Mouse (Mus musculus) bone marrow macrophage, adult 2 months (primary cell): ENCODE measurements around the gene Pafah1b3. TPM values are rescaled to one million over a fixed set of nuclear protein-coding genes. Genes with fewer than 3 reads are reported as not detected.
A peak's percentile ranks its signal among the peaks of the same experiment; 100 is the strongest.
"Not testable (repeated sequence)": the region's sequence is repeated elsewhere in the genome, so short reads cannot be mapped to it uniquely, and the experiment has no call there.

ENCODE experiments used
- H3K27ac ChIP-seq: 2 replicates; pipeline ENCODE4 v1.5.1; 2012; ENCODE audit warnings: low read depth, low read length; ENCODE audit not compliant: insufficient read depth
- H3K4me1 ChIP-seq: 2 replicates; pipeline ENCODE4 v1.6.1; 2012; ENCODE audit warnings: low read length; ENCODE audit not compliant: control insufficient read depth, insufficient read depth
- H3K4me3 ChIP-seq: 2 replicates; pipeline ENCODE4 v1.5.1; 2012; ENCODE audit warnings: mild to moderate bottlenecking, low read length, moderate library complexity; ENCODE audit not compliant: insufficient read depth
- CTCF ChIP-seq: IDR thresholded peaks from 2 replicates; pipeline ENCODE4 v1.5.1; 2012; ENCODE audit warnings: low read depth, mild to moderate bottlenecking, low read length, moderate library complexity
- POLR2A ChIP-seq: IDR thresholded peaks from 2 replicates; pipeline ENCODE4 v1.6.1; 2012; ENCODE audit warnings: mild to moderate bottlenecking, low read depth, low read length, borderline replicate concordance
- polyA plus RNA-seq: library from polyadenylated mRNA; stranded (reverse); fragments of >200 nt; gene quantifications from 2 replicates; pipeline ENCODE4 v1.2.4, GENCODE M21; 2012; ENCODE audit not compliant: missing spikeins, insufficient read depth, insufficient read length

Pafah1b3 gene
- 35.5 and 38.0 TPM in 2 replicates for polyA plus RNA-seq

DNA sequence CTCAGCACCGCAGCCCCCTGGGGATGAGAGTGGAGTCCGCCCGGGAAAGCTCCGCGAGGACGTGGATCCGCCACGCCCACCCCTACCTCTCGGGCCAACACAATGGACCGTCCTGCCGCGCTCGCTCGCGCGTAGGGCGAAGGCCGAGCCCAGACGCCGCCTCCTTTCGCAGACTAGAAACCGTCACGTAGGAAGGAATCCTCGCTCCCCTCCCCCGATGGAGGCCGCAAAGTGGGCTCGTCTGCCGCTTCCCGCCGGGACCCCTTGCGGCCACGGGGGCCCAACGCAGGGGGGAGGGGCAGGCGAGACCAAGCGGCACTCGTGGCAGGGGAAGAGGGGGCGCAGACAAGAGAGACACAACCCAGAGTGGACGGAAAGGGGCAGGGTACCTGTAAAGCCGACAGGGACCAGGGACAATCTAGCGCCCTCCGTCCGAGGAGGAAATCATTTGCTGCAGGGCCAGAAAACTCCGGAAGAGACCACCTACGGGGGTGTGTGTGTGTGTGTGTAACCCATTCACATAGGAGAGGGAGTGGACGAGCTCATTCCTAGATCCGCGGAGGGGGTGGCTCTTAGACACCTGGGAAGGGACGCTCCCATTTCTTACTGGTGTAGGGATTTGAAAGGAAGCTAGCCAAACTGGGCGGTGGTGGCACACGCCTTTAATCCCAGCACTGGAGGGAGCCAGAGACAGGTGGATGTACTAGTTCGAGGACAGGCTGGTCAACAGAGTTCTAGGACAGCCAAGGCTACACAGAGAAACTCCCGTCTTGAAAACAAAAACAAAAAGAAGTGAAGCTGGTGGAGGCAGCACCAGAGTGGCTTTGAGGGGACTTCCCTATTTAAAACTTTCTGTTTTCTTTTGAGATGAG lies at the start of gene Pafah1b3:
Gene Pafah1b3 (minus strand): TSS at position 533 of the 872 bp plus-strand sequence.
- TF ChIP-seq CTCF (no peak), POLR2A (no peak)
- H3K27ac ChIP-seq, result 0 out of 2 replicates have a peak within 1 kb of the TSS, but pooled peaks have one; percentile 23
- H3K4me1 ChIP-seq, result 0 out of 2 replicates have a peak, but pooled peaks cover 2% of the 10 kb centered on the region
- peak within 1 kb of the TSS; percentile 73 for H3K4me3 ChIP-seq

- H3K4me3 ChIP-seq, result no peak overlapping the region
- H3K4me1 ChIP-seq, result no peaks in the 10 kb centered on the region
- H3K27ac ChIP-seq, result no peak overlapping the region
- TF ChIP-seq CTCF, result no peak
- TF ChIP-seq POLR2A, result no peak
Measured at GRCm38 (mm10) chr7:25341000-25341784, 43.4 kb upstream of the Pafah1b3 start.

DNA sequence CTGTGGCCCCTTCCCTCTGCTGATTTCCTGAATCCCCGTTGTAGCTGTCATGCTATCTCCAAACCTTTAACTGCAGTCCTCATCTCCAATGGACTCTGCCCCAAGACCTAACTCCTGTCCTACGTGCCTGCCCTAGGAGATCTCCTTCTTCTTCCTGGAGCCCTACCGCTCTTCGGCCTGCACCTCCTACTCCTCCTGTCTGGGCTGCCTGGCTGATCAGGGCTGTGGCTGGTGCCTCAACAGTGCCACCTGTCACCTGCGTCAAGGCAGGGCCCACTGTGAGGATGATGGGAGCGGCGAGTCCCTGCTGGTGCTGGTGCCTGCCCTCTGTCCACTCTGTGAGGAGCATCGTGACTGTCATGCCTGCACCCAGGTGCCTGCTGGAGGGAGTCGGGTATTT lies 41.5 kb upstream of the Pafah1b3 start:
- no peak for TF ChIP-seq POLR2A
- TF ChIP-seq CTCF, result no peak
- H3K4me3 ChIP-seq, result no peak overlapping the region
- H3K27ac ChIP-seq, result no peak overlapping the region
- H3K4me1 ChIP-seq, result no peaks in the 10 kb centered on the region

DNA sequence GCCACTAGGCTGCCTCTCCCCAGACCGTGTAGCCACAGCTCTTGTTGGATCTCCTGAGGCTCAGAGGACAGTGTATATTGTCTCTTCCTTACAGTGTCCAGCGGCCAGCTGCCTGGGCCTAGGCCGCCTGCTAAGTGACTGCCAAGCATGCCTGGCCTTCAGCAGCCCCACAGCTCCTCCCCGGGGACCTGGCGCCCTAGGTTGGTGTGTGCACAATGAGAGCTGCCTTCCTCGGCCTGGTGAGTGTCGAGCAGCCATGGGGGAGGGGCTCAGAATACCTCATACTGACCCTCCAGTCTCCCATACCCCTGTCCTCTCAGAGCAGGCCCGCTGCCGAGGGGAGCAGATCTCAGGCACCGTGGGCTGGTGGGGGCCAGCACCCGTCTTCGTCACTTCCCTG lies 36.7 kb upstream of the Pafah1b3 start:
- TF ChIP-seq CTCF (no peak), POLR2A (no peak)
- Histone ChIP-seq H3K4me3 (no peak overlapping the region), H3K27ac (no peak overlapping the region)

GRCm38 (mm10) chr7:25333596-25334307 lies 36.0 kb upstream of the Pafah1b3 start:
- no peak overlapping the region for H3K27ac ChIP-seq
- H3K4me1 ChIP-seq, result no peaks in the 10 kb centered on the region
- no peak for TF ChIP-seq POLR2A
- peak; percentile 62 for TF ChIP-seq CTCF
- H3K4me3 ChIP-seq, result no peak overlapping the region

More for the DNA sequence above, 36.7 kb upstream of the Pafah1b3 start:
- H3K4me1 ChIP-seq, result no peaks in the 10 kb centered on the region

DNA sequence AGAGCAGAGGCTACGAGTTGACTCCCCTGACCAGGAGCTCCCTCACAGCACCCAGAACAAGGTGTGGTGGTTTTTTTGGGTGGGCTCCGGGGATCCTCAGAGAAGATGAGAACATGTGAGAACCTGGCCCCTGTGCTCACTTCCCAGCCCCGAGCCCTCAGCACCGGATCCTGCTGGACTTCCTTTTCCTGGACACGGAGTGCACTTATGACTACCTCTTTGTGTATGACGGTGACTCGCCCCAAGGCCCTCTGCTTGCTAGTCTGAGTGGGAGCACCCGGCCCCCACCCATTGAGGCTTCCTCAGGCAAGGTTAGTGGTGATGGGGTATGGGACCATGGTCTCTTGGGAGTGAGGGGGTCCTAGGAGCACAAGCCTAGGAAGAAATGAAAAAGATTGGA lies 28.4 kb upstream of the Pafah1b3 start:
- no peak for TF ChIP-seq POLR2A
- no peak for TF ChIP-seq CTCF
- H3K4me3 ChIP-seq, result no peak overlapping the region

DNA sequence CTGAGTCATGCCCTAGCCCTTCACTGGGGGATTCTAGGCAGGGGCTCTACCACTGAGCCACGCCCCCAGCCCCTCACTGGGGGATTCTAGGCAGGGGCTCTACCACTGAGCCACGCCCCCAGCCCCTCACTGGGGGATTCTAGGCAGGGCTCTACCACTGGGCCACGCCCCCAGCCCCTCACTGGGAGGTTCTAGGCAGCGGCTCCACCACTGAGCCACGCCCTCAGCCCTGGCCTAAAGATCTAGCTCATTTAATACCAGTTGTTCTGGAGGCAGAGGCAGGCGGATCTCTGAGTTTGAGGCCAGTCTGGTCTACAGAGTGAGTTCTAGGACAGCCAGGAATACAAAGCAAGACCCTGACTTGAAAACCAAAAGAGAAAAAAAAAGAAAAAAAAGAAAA lies 27.6 kb upstream of the Pafah1b3 start:
- not testable (repeated sequence) for H3K27ac ChIP-seq, H3K4me3 ChIP-seq, H3K4me1 ChIP-seq

More for the DNA sequence above, 28.4 kb upstream of the Pafah1b3 start:
- H3K27ac ChIP-seq, result no peak overlapping the region
- peaks cover 10% of the 10 kb centered on the region for H3K4me1 ChIP-seq

GRCm38 (mm10) chr7:25323219-25323618 lies 25.4 kb upstream of the Pafah1b3 start:
- Histone ChIP-seq H3K4me1 (peaks cover 10% of the 10 kb centered on the region), H3K27ac (no peak overlapping the region), H3K4me3 (no peak overlapping the region)
- TF ChIP-seq CTCF, result no peak

GRCm38 (mm10) chr7:25322058-25322484 lies 24.3 kb upstream of the Pafah1b3 start:
- TF ChIP-seq CTCF, result no peak
- no peak for TF ChIP-seq POLR2A
- H3K27ac ChIP-seq, result no peak overlapping the region
- H3K4me3 ChIP-seq, result no peak overlapping the region
- H3K4me1 ChIP-seq, result peaks cover 15% of the 10 kb centered on the region
